In genomic region chr19:23518477-23518876, GRCm38 (mm10) we compare ENCODE assay signal across 22 mouse cellular contexts.
DNase-seq lines count a peak whose midpoint lies in the region; ATAC-seq and TF ChIP-seq lines count a peak whose summit lies in the region.
"Had no signal": no experiment of that assay in that cellular context is flagged by ENCODE, and none has a peak within 500 bp of the region (broad histone marks: within the 10 kb centered on the region; RNA-seq: fewer than 3 reads in every experiment).

No protein-coding gene starts in this region.

- no peak for TF ChIP-seq CTCF in left cerebral cortex, adult 2 months (IDR thresholded peaks at IDR 0.05)

- intact Hi-C loops in left cerebral cortex, adult 2 months (cut with DNase I): no loop called here

- peak; percentile 15 to 65 for DNase-seq in frontal cortex, adult 2 months (ENCODE audit: extremely low spot score in 1 of 2, low spot score in 1 of 2)
- DNase-seq in frontal cortex, postnatal 25 days (ENCODE audit: low spot score in 2 of 2): no peak
- no peak for DNase-seq in left cerebral cortex, adult 2 months (ENCODE audit: extremely low spot score in 1 of 2, low spot score in 2 of 2)
- no peak for DNase-seq in left cerebral cortex, adult 8-10 months (ENCODE audit: low spot score in 2 of 2)
- peak; percentile 14 to 39 for DNase-seq in right cerebral cortex, postnatal 36 days (ENCODE audit: low spot score in 2 of 2)
- DNase-seq in right cerebral cortex, postnatal 4 days: no peak
- peak; percentile 61 for DNase-seq in telencephalon, adult 2 months (ENCODE audit: low read depth, low spot score)
- DNase-seq: adrenal gland, adult 2 months; adrenal gland, postnatal 14 days; cerebellum, adult 11-12 months; cerebellum, adult 8-10 months; cerebellum, postnatal 10 days; cerebellum, postnatal 36 days; gastrocnemius, postnatal 10 days; gastrocnemius, postnatal 36 days; heart, adult 11 months had no signal

- no peak for ATAC-seq in monocyte, adult 5-6 weeks (replicated peaks; ENCODE audit: insufficient number of reproducible peaks, low FRiP score, low TSS enrichment, poor library complexity, severe bottlenecking)
- ATAC-seq: CD4-positive, CD25-positive, alpha-beta regulatory T cell, adult 4 months; forebrain, embryonic 13.5 days had no signal

- peak overlapping the region; percentile 48; the same call in 1 of the 2 replicates for H3K27ac ChIP-seq in left cerebral cortex, adult 2 months
- H3K27ac ChIP-seq: forebrain, embryonic 10.5 days; forebrain, embryonic 13.5 days; hindbrain, embryonic 12.5 days; hindbrain, embryonic 15.5 days had no signal

- no peak overlapping the region for H3K4me3 ChIP-seq in left cerebral cortex, adult 2 months
- H3K4me3 ChIP-seq: forebrain, embryonic 10.5 days; forebrain, embryonic 13.5 days; hindbrain, embryonic 12.5 days; hindbrain, embryonic 15.5 days had no signal

Comparison
In these comparisons a context has a peak if more than half of its experiments do, and no peak if none do; other contexts are left out.
1. DNase-seq: peak in frontal cortex, adult 2 months (2 of 2), right cerebral cortex, postnatal 36 days (2 of 2) and telencephalon, adult 2 months (single experiment); none in frontal cortex, postnatal 25 days (0 of 2), left cerebral cortex, adult 2 months (0 of 2), left cerebral cortex, adult 8-10 months (0 of 2) and right cerebral cortex, postnatal 4 days (single experiment).